Mouse (Mus musculus): ENCODE data around the gene Rpl3. TPM values are rescaled to one million over a fixed set of nuclear protein-coding genes. Genes with fewer than 3 reads are reported as not detected.

Rpl3 gene
- polyA plus RNA-seq, 1 experiment from 2014 or later = 1,289 TPM

DNA sequence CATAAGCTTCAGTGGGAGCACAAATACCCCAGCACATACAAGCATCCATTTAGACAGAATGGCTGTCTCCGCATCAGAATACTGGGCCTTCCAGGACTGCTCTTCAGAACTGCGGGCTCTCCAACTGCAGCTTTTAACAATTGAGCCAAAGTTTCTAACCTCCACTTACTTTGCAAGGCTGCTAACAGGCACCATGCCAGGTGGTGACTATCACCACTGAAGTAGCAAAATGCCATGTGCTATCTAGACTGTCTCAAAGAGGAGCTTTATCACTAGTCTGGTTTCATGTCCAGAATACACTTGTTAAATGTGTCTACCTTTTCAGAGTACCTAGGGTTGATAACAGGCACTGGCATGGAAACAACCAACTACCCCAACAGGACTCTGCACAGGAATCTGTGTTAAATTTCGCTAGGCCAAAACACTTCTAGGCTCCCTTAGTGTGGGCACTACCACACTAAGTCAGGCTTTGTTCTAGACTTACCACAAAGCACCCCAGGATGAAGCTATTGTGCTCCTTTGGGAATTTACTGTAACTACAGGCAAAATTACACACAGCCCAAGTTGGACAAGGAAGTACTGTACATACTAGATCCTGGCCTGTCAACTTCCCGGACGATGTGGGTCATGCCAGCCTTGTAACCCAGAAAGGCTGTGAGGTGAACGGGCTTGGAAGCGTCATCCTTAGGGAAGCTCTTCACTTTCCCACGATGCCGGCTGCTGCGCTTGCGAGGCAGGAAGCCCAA is 9.7 kb downstream of the Rpl3 start:
- peak overlapping the region; percentile 96 for H3K9ac ChIP-seq (replicated peaks; ENCODE audit: low read length)
- peak overlapping the region; percentile 35; the same call in 1 of the 2 replicates for H3K27ac ChIP-seq (replicated peaks; ENCODE audit: low read depth, low read length)
- no peaks in the 10 kb centered on the region for H3K4me1 ChIP-seq (ENCODE audit: control insufficient read depth, insufficient read depth, low read length)
- no peaks in the 10 kb centered on the region for H3K9me3 ChIP-seq (replicated peaks; ENCODE audit: control insufficient read depth, low read length)
- peak overlapping the region; percentile 90 for H3K4me3 ChIP-seq (ENCODE audit: low read depth, low read length)
- peaks cover 17% of the 10 kb centered on the region for H3K36me3 ChIP-seq (replicated peaks; ENCODE audit: control insufficient read depth, insufficient read depth, low read depth, low read length)
- H3K4me2 ChIP-seq (ENCODE audit: low read depth, low read length) = peak overlapping the region; percentile 54
- no peaks in the 10 kb centered on the region for H3K27me3 ChIP-seq (ENCODE audit: control insufficient read depth, insufficient read depth, low read length)
- DNase-seq (ENCODE audit: low spot score) (no peak), ATAC-seq (replicated peaks; ENCODE audit: insufficient number of reproducible peaks, low FRiP score, low TSS enrichment, low read depth) (no peak)
- WGBS = 9% methylated on average over 11 of the region's 11 CpGs

DNA sequence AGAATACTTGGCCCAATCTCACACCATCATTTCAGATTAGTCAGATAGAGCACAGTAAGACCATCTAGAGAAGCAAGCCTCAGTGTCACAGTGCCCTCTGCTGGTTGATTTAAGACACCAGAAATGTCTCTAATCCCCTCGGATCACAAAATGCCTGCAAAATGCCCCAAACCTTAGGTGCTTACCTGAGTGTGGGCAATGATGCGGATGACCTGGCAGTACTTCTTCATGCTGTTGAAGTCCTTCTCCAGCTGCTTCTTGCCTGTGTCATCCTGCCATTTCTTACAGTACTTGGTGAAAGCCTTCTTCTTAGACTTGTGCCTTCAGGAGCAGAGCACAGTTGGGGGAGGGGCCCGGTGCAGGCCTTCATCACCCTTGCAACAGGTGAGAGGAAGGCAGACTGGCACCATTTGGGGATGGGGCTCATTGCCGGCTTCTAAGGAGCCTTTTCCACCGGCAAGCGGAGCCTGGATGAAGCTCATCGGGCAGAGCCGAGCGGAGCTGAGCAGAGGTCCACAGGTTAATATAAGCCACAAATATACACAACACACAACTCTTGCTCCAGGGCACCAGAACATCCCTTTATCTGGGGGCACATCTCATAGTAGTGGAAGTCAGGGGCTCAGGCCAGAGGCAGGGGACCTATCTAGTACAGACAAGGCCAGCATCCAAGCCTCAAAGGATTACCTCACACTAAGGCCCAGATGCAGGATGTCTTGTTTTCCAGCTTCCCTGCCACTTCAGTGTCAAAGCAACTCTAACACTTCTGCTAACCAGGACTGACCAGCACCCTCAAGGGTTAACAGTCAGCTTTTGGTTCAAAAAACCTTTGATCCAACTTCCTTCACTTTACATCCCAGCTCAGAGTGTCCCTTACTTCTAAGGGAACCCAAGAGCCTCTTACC is 10.7 kb downstream of the Rpl3 start:
- peak; percentile 76 for DNase-seq (ENCODE audit: low spot score)

DNA sequence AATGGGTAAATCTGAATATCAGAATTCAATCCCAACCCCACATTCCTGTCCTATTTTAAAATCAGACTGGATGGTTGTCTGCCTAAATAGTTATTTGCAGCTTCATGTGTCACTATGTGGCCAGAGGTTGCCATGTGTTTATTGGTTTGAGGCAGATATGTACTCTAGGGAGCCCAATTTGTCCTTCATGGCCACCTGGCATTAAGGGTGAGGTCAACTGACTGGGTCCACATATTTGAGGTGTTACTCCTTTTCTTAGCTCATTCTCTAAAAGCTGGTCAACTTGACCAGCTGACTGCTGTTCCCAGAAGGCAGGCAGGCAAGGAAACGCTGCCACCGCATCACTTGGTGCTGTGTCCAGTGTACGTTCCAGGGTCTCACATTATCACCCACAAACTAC is 11.7 kb downstream of the Rpl3 start:
- H3K36me3 ChIP-seq (replicated peaks; ENCODE audit: control insufficient read depth, insufficient read depth, low read depth, low read length) = peaks cover 17% of the 10 kb centered on the region
- H3K9ac ChIP-seq (replicated peaks; ENCODE audit: low read length) = no peak overlapping the region
- no peak for ATAC-seq (replicated peaks; ENCODE audit: insufficient number of reproducible peaks, low FRiP score, low TSS enrichment, low read depth)
- 82% methylated on average over 3 of the region's 3 CpGs for WGBS
- no peak for DNase-seq (ENCODE audit: low spot score)
- no peak overlapping the region; the same call in 1 of the 2 replicates for H3K4me3 ChIP-seq (ENCODE audit: low read depth, low read length)
- H3K9me3 ChIP-seq (replicated peaks; ENCODE audit: control insufficient read depth, low read length) = no peaks in the 10 kb centered on the region
- H3K4me1 ChIP-seq (ENCODE audit: control insufficient read depth, insufficient read depth, low read length) = no peaks in the 10 kb centered on the region
- H3K27me3 ChIP-seq (ENCODE audit: control insufficient read depth, insufficient read depth, low read length) = no peaks in the 10 kb centered on the region
- H3K4me2 ChIP-seq (ENCODE audit: low read depth, low read length) = no peak overlapping the region
- no peak overlapping the region for H3K27ac ChIP-seq (replicated peaks; ENCODE audit: low read depth, low read length)

More for the DNA sequence above, 10.7 kb downstream of the Rpl3 start:
- no peaks in the 10 kb centered on the region for H3K4me1 ChIP-seq (ENCODE audit: control insufficient read depth, insufficient read depth, low read length)
- 55% methylated on average over 9 of the region's 9 CpGs for WGBS
- H3K36me3 ChIP-seq (replicated peaks; ENCODE audit: control insufficient read depth, insufficient read depth, low read depth, low read length) = peaks cover 17% of the 10 kb centered on the region
- peak overlapping the region; percentile 90 for H3K4me3 ChIP-seq (ENCODE audit: low read depth, low read length)
- no peak for ATAC-seq (replicated peaks; ENCODE audit: insufficient number of reproducible peaks, low FRiP score, low TSS enrichment, low read depth)
- peak overlapping the region; percentile 54 for H3K4me2 ChIP-seq (ENCODE audit: low read depth, low read length)
- peak overlapping the region; percentile 96 for H3K9ac ChIP-seq (replicated peaks; ENCODE audit: low read length)
- H3K27ac ChIP-seq (replicated peaks; ENCODE audit: low read depth, low read length) = no peak overlapping the region
- H3K27me3 ChIP-seq (ENCODE audit: control insufficient read depth, insufficient read depth, low read length) = no peaks in the 10 kb centered on the region
- no peaks in the 10 kb centered on the region for H3K9me3 ChIP-seq (replicated peaks; ENCODE audit: control insufficient read depth, low read length)

DNA sequence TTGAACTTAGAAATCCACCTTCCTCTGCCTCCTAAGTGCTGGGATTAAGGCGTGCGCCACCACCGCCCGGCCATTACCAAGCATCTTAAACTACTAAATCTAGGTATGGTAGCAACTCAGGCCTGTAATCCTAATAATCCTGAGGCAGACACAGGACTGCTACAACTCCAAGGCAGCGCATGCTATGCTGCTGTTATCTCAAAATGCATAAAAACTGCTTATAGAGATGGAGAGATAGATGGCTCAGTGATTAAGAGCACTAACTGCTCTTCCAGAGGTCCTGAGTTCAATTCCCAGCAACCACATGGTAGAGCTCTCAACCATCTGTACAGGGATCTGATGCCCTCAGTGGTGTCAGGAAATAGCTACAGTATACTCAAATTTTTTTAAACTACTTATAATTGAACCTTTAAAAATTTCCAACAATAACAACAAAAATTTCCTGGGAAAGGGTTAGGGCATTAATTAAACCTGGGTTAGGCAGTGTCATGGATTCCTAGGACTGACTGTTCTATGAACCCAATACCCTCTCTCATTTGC is 12.5 kb downstream of the Rpl3 start:
- Histone ChIP-seq H3K36me3 (replicated peaks; ENCODE audit: control insufficient read depth, insufficient read depth, low read depth, low read length) (peaks cover 17% of the 10 kb centered on the region), H3K4me2 (ENCODE audit: low read depth, low read length) (no peak overlapping the region), H3K9me3 (replicated peaks; ENCODE audit: control insufficient read depth, low read length) (no peaks in the 10 kb centered on the region), H3K27me3 (ENCODE audit: control insufficient read depth, insufficient read depth, low read length) (no peaks in the 10 kb centered on the region), H3K9ac (replicated peaks; ENCODE audit: low read length) (no peak overlapping the region), H3K4me1 (ENCODE audit: control insufficient read depth, insufficient read depth, low read length) (no peaks in the 10 kb centered on the region), H3K4me3 (ENCODE audit: low read depth, low read length) (no peak overlapping the region), H3K27ac (replicated peaks; ENCODE audit: low read depth, low read length) (no peak overlapping the region)
- WGBS = 90% methylated on average over 5 of the region's 5 CpGs
- ATAC-seq (replicated peaks; ENCODE audit: insufficient number of reproducible peaks, low FRiP score, low TSS enrichment, low read depth) = no peak
- DNase-seq (ENCODE audit: low spot score) = no peak

DNA sequence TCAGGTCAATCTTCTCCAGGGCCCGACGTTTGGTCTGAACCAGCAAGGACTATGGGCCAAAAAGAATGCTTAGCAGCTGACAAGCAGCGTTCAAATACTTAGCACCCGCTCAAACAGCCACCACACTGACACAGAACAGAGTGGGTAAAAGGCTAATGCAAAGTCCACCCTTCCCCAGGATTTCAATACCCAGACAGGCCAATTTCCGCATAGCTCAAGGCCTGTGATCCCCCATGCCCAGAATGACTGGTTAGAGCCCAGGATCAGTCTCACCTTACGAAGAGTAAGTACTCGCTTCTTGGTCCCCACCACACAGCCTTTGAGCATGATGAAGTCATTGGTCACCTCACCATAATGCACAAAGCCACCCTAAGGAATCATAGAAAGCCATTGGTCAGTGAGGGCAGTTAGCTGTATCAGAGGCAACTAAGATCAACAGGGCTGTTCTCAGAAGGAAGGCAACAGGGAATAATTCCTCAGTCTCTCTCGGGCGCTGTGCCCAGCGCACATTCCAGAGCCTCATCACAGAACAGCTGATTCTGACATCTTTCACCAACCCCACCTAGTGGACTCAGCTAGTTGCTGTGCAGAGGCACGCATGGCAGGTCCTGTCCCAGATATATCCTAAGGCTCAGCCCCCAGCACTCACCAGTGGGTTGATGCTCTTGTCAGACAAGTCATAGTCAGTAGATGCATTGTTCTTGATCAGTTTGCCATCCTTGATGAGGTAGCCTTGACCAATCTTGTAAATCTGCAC is 13.4 kb downstream of the Rpl3 start:
- ATAC-seq (replicated peaks; ENCODE audit: insufficient number of reproducible peaks, low FRiP score, low TSS enrichment, low read depth) (no peak), DNase-seq (ENCODE audit: low spot score) (no peak)
- Histone ChIP-seq H3K9me3 (replicated peaks; ENCODE audit: control insufficient read depth, low read length) (no peaks in the 10 kb centered on the region), H3K27ac (replicated peaks; ENCODE audit: low read depth, low read length) (no peak overlapping the region), H3K4me1 (ENCODE audit: control insufficient read depth, insufficient read depth, low read length) (no peaks in the 10 kb centered on the region), H3K4me3 (ENCODE audit: low read depth, low read length) (no peak overlapping the region), H3K9ac (replicated peaks; ENCODE audit: low read length) (no peak overlapping the region), H3K27me3 (ENCODE audit: control insufficient read depth, insufficient read depth, low read length) (no peaks in the 10 kb centered on the region), H3K4me2 (ENCODE audit: low read depth, low read length) (no peak overlapping the region), H3K36me3 (replicated peaks; ENCODE audit: control insufficient read depth, insufficient read depth, low read depth, low read length) (peaks cover 17% of the 10 kb centered on the region)
- WGBS = 78% methylated on average over 11 of the region's 11 CpGs

DNA sequence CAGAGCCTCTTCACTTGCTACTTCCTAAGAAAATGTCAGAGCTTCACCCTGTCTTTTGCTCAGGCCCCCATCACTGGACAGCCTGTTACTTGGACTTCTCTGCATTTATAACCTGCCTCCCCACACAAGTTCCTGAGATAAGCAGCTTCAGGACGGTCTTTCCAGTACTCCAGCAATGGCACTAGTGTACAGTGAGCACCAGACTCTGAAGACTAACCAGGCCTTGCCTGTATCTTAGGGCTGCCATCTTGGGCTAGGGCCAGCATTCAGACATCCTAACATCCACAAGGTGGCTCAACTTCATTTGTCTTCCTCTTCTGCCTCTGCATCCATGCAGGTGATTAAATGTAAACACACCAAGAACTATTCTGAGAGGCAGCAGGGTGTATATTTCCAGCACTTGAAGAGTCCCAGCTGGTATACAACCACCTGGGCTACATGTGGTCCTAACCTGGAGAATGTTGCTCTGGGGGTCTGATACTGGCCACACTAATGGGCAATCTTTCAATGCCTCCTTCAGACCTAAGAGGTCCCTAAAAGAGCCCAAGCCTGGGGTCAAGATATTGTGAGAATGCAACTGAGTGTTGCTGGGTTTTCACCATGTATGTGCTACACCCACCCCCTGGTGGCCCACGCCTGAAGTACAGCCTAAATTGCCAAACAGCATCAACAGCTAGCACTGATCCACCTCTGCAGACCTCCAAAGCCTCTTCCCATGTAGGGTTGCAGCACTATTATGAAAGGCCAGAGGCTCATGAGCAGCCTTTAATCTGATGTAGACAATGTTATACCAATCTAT is 15.1 kb downstream of the Rpl3 start:
- Histone ChIP-seq H3K27me3 (ENCODE audit: control insufficient read depth, insufficient read depth, low read length) (no peaks in the 10 kb centered on the region), H3K27ac (replicated peaks; ENCODE audit: low read depth, low read length) (no peak overlapping the region), H3K4me1 (ENCODE audit: control insufficient read depth, insufficient read depth, low read length) (no peaks in the 10 kb centered on the region), H3K9me3 (replicated peaks; ENCODE audit: control insufficient read depth, low read length) (no peaks in the 10 kb centered on the region), H3K9ac (replicated peaks; ENCODE audit: low read length) (no peak overlapping the region), H3K36me3 (replicated peaks; ENCODE audit: control insufficient read depth, insufficient read depth, low read depth, low read length) (peaks cover 17% of the 10 kb centered on the region), H3K4me2 (ENCODE audit: low read depth, low read length) (no peak overlapping the region), H3K4me3 (ENCODE audit: low read depth, low read length) (no peak overlapping the region)
- DNase-seq (ENCODE audit: low spot score) (peak; percentile 85), ATAC-seq (replicated peaks; ENCODE audit: insufficient number of reproducible peaks, low FRiP score, low TSS enrichment, low read depth) (peak; percentile 16; the same call in 1 of the 2 replicates)
- 2% methylated on average over 2 of the region's 2 CpGs for WGBS

DNA sequence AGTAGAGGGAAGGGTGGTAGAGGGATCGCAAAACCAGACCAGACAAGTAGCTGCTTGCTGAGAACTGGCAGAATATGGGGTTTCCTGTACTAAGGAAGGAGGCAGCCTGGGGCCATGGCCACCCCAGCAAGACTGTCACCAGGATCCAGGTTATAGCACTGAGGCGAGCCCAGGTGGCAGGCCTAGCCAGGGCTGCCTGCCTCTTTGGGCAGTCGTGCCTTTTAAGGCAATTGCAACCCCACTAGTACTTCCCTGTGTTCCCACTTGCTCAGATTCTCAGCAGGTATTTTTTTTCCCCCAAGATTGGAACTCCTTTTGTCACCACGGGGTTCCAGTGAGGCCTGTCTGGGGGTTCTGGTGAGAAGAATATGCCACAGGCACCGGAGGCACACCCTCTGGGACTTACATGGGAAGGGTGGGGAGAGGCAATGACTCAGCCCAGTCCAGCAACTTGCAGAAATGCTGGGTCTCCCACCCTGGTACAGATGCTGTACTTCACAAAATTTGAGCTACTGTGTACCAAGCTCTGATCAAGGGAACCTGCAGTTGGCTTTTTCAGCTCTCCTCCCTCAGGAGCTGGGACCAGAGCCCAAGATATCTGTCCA is 15.8 kb downstream of the Rpl3 start:
- no peaks in the 10 kb centered on the region for H3K9me3 ChIP-seq (replicated peaks; ENCODE audit: control insufficient read depth, low read length)
- no peak overlapping the region for H3K4me2 ChIP-seq (ENCODE audit: low read depth, low read length)
- peaks cover 14% of the 10 kb centered on the region for H3K36me3 ChIP-seq (replicated peaks; ENCODE audit: control insufficient read depth, insufficient read depth, low read depth, low read length)
- no peak overlapping the region for H3K27ac ChIP-seq (replicated peaks; ENCODE audit: low read depth, low read length)
- H3K4me3 ChIP-seq (ENCODE audit: low read depth, low read length) = no peak overlapping the region
- H3K27me3 ChIP-seq (ENCODE audit: control insufficient read depth, insufficient read depth, low read length) = no peaks in the 10 kb centered on the region
- WGBS = 37% methylated on average over 5 of the region's 5 CpGs
- H3K9ac ChIP-seq (replicated peaks; ENCODE audit: low read length) = no peak overlapping the region
- H3K4me1 ChIP-seq (ENCODE audit: control insufficient read depth, insufficient read depth, low read length) = no peaks in the 10 kb centered on the region
- DNase-seq (ENCODE audit: low spot score) = no peak
- 0 out of 2 replicates have a peak, but pooled peaks have one; percentile 17 for ATAC-seq (replicated peaks; ENCODE audit: insufficient number of reproducible peaks, low FRiP score, low TSS enrichment, low read depth)
